Comparison of ENCODE assay signal across 18 mouse cellular contexts in the genomic region with DNA sequence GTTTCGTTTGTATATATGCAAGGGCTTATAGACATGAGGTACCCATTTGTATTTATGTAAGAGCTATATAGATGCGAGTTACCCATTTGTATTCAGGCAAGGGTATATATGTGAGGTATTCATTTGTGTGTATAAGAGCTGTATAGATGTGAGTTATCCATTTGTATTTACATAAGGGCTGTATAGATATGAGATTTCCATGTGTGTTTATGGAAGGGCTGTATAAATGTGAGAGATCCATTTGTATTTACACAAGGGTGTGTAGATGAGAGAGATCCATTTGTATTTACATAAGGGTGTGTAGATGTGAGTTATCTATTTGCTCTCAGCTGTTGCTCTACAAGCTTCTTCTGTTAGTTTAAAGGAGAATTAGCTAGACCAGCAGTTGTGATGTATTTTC.
A peak's percentile ranks its signal among the peaks of the same experiment; 100 is the strongest.
DNase-seq lines count a peak whose midpoint lies in the region; ATAC-seq and TF ChIP-seq lines count a peak whose summit lies in the region.
"Had no signal": no experiment of that assay in that cellular context is flagged by ENCODE, and none has a peak within 500 bp of the region (broad histone marks: within the 10 kb centered on the region; RNA-seq: fewer than 3 reads in every experiment).

No protein-coding gene starts in this region.

- H3K27me3 ChIP-seq in hindbrain, embryonic 13.5 days, result no peaks in the 10 kb centered on the region
- H3K27me3 ChIP-seq in hindbrain, embryonic 11.5 days (ENCODE audit: control insufficient read depth, insufficient read depth, low read length), result no peaks in the 10 kb centered on the region
- H3K27me3 ChIP-seq in stomach, embryonic 15.5 days (replicated peaks), result no peaks in the 10 kb centered on the region
- H3K27me3 ChIP-seq in stomach, postnatal 0 days (ENCODE audit: control insufficient read depth, insufficient read depth, low read length), result no peaks in the 10 kb centered on the region
- H3K27me3 ChIP-seq: CH12.LX; heart, embryonic 13.5 days; hindbrain, embryonic 12.5 days had no signal

- H3K4me1 ChIP-seq in hindbrain, embryonic 13.5 days (replicated peaks), result peaks cover 69% of the 10 kb centered on the region
- no peaks in the 10 kb centered on the region for H3K4me1 ChIP-seq in hindbrain, embryonic 11.5 days (replicated peaks; ENCODE audit: control insufficient read depth, insufficient read depth, low read length)
- H3K4me1 ChIP-seq in stomach, embryonic 15.5 days, result peaks cover 25% of the 10 kb centered on the region
- peaks cover 4% of the 10 kb centered on the region; the same call in 1 of the 2 replicates for H3K4me1 ChIP-seq in stomach, postnatal 0 days (replicated peaks; ENCODE audit: control insufficient read depth, insufficient read depth)
- peaks cover 29% of the 10 kb centered on the region for H3K4me1 ChIP-seq in olfactory bulb, adult 2 months (ENCODE audit: control insufficient read depth, insufficient read depth, low read length)

- ATAC-seq in hindbrain, embryonic 13.5 days (ENCODE audit: low FRiP score), result no peak
- ATAC-seq in hindbrain, embryonic 11.5 days (ENCODE audit: low FRiP score), result no peak
- ATAC-seq in stomach, embryonic 15.5 days (ENCODE audit: insufficient read depth, low FRiP score, low read depth), result no peak
- no peak for ATAC-seq in stomach, postnatal 0 days (ENCODE audit: low FRiP score, low TSS enrichment)
- ATAC-seq: hindbrain, postnatal 0 days had no signal

- H3K27ac ChIP-seq in hindbrain, embryonic 13.5 days, result peak overlapping the region; percentile 53; the same call in 1 of the 2 replicates
- H3K27ac ChIP-seq in hindbrain, embryonic 11.5 days (ENCODE audit: low read depth, low read length), result no peak overlapping the region
- H3K27ac ChIP-seq in stomach, embryonic 15.5 days, result 0 out of 2 replicates have a peak overlapping the region, but pooled peaks have one; percentile 26
- H3K27ac ChIP-seq in stomach, postnatal 0 days (replicated peaks), result no peak overlapping the region
- 0 out of 2 replicates have a peak overlapping the region, but pooled peaks have one; percentile 6 for H3K27ac ChIP-seq in olfactory bulb, adult 2 months (ENCODE audit: insufficient read depth, low read depth, low read length)
- H3K27ac ChIP-seq: embryonic facial prominence, embryonic 10.5 days; heart, embryonic 13.5 days had no signal

- TF ChIP-seq EP300 in stomach, postnatal 0 days (optimal IDR thresholded peaks at IDR 0.05), result no peak

- no peak overlapping the region for H3K4me2 ChIP-seq in hindbrain, embryonic 13.5 days
- no peak overlapping the region for H3K4me2 ChIP-seq in hindbrain, embryonic 11.5 days (replicated peaks; ENCODE audit: low read depth, low read length)
- H3K4me2 ChIP-seq in stomach, embryonic 15.5 days, result no peak overlapping the region
- H3K4me2 ChIP-seq in stomach, postnatal 0 days (replicated peaks; ENCODE audit: low read depth), result no peak overlapping the region
- H3K4me2 ChIP-seq: heart, embryonic 13.5 days; hindbrain, embryonic 12.5 days had no signal

- no peaks in the 10 kb centered on the region for H3K9me3 ChIP-seq in hindbrain, embryonic 13.5 days
- H3K9me3 ChIP-seq in hindbrain, embryonic 11.5 days (ENCODE audit: control insufficient read depth, low read length), result no peaks in the 10 kb centered on the region
- H3K9me3 ChIP-seq in stomach, embryonic 15.5 days, result no peaks in the 10 kb centered on the region
- H3K9me3 ChIP-seq in stomach, postnatal 0 days (ENCODE audit: control insufficient read depth, low read length), result no peaks in the 10 kb centered on the region
- H3K9me3 ChIP-seq: embryonic facial prominence, embryonic 10.5 days; heart, embryonic 13.5 days; hindbrain, embryonic 12.5 days had no signal

- TF ChIP-seq CTCF in stomach, postnatal 0 days (IDR thresholded peaks at IDR 0.05; ENCODE audit: low read depth), result no peak
- TF ChIP-seq CTCF in olfactory bulb, adult 2 months (IDR thresholded peaks at IDR 0.05; ENCODE audit: insufficient read depth, low read depth, low read length), result no peak

- 95% methylated on average over 2 of the region's 2 CpGs for WGBS in hindbrain, embryonic 13.5 days
- 96% methylated on average over 2 of the region's 2 CpGs for WGBS in hindbrain, embryonic 11.5 days
- 54% methylated on average over 2 of the region's 2 CpGs for WGBS in stomach, embryonic 15.5 days
- 53% methylated on average over 2 of the region's 2 CpGs for WGBS in stomach, postnatal 0 days
- WGBS in olfactory bulb, adult 2 months, result 86% methylated on average over 2 of the region's 2 CpGs

- H3K9ac ChIP-seq in hindbrain, embryonic 13.5 days, result no peak overlapping the region
- H3K9ac ChIP-seq in hindbrain, embryonic 11.5 days (ENCODE audit: low read depth, low read length), result no peak overlapping the region
- no peak overlapping the region for H3K9ac ChIP-seq in stomach, embryonic 15.5 days
- no peak overlapping the region for H3K9ac ChIP-seq in stomach, postnatal 0 days (ENCODE audit: low read length)
- H3K9ac ChIP-seq: forebrain, postnatal 0 days; heart, embryonic 13.5 days; hindbrain, embryonic 12.5 days had no signal

- H3K36me3 ChIP-seq in hindbrain, embryonic 13.5 days, result peaks cover 32% of the 10 kb centered on the region
- peaks cover 3% of the 10 kb centered on the region; the same call in 1 of the 2 replicates for H3K36me3 ChIP-seq in hindbrain, embryonic 11.5 days (ENCODE audit: control insufficient read depth, insufficient read depth, low read length)
- H3K36me3 ChIP-seq in stomach, embryonic 15.5 days, result no peaks in the 10 kb centered on the region
- no peaks in the 10 kb centered on the region for H3K36me3 ChIP-seq in stomach, postnatal 0 days (ENCODE audit: control insufficient read depth, insufficient read depth, low read length)

- DNase-seq in hindbrain, embryonic 11.5 days (ENCODE audit: low spot score), result no peak
- DNase-seq in stomach, postnatal 0 days (ENCODE audit: low spot score), result no peak
- DNase-seq in heart, adult 11 months, result no peak
- DNase-seq: adrenal gland, adult 2 months; adrenal gland, postnatal 25 days; cerebellum, adult 2 months; cerebellum, postnatal 10 days; forebrain, postnatal 0 days; gastrocnemius, postnatal 14 days; heart, postnatal 36 days had no signal

- TF ChIP-seq POLR2A in olfactory bulb, adult 2 months (IDR thresholded peaks at IDR 0.05; ENCODE audit: insufficient read depth, low read depth, low read length), result no peak

- H3K4me3 ChIP-seq in hindbrain, embryonic 13.5 days, result no peak overlapping the region
- H3K4me3 ChIP-seq in hindbrain, embryonic 11.5 days (ENCODE audit: low read depth, low read length), result no peak overlapping the region
- no peak overlapping the region for H3K4me3 ChIP-seq in stomach, embryonic 15.5 days (replicated peaks)
- no peak overlapping the region for H3K4me3 ChIP-seq in stomach, postnatal 0 days (ENCODE audit: low read depth, low read length)
- H3K4me3 ChIP-seq in olfactory bulb, adult 2 months (ENCODE audit: insufficient read depth, low read depth, low read length), result no peak overlapping the region
- H3K4me3 ChIP-seq: embryonic facial prominence, embryonic 10.5 days; heart, embryonic 13.5 days; hindbrain, embryonic 12.5 days had no signal

Comparison
In these comparisons a context has a peak if more than half of its experiments do, and no peak if none do; other contexts are left out.
1. H3K27ac ChIP-seq: peak in hindbrain, embryonic 13.5 days (single experiment), stomach, embryonic 15.5 days (single experiment) and olfactory bulb, adult 2 months (single experiment); none in hindbrain, embryonic 11.5 days (single experiment) and stomach, postnatal 0 days (single experiment).